Mouse (Mus musculus) R1 (cell line): ENCODE data around the gene Lyrm7.

ENCODE experiments used
- DNase-seq: peaks from one replicate; pipeline ENCODE4 v3.0.0-alpha.2; 2018; ENCODE audit warnings: low read depth, low spot score

The Lyrm7 gene

GRCm38 (mm10) chr11:54801791-54802558 lies 58.7 kb downstream of the Lyrm7 start:
- DNase-seq = no peak

DNA sequence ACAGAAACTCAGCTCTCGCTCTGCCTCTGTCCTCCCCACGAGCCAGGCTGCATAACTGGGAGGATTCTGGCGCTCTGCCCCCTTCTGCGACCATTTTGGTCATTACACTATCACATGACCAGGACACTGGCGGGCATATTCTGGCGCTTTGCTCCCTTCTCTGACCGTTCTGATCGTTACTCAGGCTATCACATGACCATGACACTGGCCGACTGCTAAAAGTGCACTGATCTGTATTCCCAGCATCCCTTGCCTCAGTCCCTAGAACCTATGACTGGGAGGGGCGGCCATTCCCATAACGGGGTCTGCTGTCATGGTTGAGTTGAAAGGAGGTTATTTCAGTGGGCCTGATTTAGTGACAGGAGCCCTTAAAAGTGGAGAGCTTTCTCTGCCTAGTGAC lies 64.2 kb downstream of the Lyrm7 start:
- DNase-seq = peak; percentile 53

GRCm38 (mm10) chr11:54794678-54795077 lies 66.0 kb downstream of the Lyrm7 start:
- no peak for DNase-seq

GRCm38 (mm10) chr11:54793173-54793572 lies 67.5 kb downstream of the Lyrm7 start:
- no peak for DNase-seq

DNA sequence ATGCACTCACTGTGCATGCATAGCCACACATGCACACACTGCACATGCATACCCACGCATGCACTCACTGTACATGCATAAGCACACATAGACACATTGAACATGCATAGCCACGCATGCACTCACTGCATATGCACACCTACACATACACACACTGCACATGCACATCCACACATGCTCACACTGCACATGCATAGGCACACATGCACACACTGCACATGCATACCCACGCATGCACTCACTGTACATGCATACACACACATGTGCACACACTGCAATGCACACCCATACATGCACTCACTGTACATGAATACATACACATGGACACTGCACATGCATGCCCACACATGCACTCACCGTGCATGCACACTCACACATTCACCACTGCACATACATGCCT lies 69.3 kb downstream of the Lyrm7 start:
- no peak for DNase-seq

- DNase-seq = peak; percentile 94
Observed at GRCm38 (mm10) chr11:54787488-54788474, 72.9 kb downstream of the Lyrm7 start, which contains the start of gene Cdc42se2. Gene Cdc42se2, minus strand, starts transcription at chr11:54787675.

DNA sequence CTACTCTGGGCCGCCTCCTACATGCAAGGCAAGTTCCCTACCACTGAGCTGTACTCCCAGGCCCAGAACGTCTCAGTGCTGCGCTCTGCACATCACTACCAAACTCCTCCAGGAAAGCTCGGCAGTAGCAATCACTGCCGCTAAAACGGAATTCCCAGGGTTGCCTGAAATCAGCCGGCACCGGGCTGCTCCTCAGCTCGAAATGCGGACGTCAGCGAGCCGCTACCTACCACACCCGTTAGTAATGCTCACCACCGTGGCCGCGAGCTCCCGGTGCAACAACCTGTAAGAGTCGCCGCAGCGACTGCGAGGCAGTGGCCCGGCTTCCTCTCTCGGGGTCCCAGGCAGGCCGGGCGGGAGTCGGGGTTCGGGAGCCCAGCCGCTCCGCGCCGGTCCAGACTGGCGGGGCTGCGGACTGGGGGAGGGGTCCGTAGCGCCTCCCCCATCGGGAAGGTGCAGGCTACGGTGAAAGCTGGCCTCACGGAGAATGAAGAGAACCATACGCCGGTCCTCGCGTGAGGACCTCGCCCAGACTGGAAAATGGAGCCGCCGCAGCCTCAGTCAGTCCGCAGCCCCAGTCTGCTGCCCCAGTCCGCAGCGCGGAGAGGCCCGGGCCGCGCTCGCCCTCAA lies 73.7 kb downstream of the Lyrm7 start:
- peak; percentile 77 for DNase-seq

DNA sequence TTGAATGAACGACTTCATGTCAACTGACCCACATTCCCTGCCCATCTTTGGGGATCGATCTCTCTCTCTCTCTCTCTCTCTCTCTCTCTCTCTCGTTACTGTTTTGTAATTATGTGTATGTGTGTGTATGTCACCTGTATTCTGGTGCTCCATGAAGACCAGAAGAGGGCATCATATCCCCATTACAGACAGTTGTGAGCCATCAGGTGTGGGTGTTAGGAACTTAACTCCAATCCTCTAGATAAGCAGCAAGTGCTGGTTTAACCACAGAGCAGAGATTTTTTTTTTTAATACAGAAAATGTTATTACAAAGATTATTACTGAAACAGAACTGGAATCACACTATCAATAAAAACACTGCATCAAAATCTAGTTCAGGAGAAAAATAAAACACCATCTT lies 75.2 kb downstream of the Lyrm7 start:
- DNase-seq = no peak

- DNase-seq = no peak
Observed at GRCm38 (mm10) chr11:54784436-54784835, 76.3 kb downstream of the Lyrm7 start.

- no peak for DNase-seq
Observed at GRCm38 (mm10) chr11:54782253-54782652, 78.5 kb downstream of the Lyrm7 start.

GRCm38 (mm10) chr11:54779946-54780345 lies 80.8 kb downstream of the Lyrm7 start:
- no peak for DNase-seq

- no peak for DNase-seq
Observed at GRCm38 (mm10) chr11:54778131-54778844, 82.4 kb downstream of the Lyrm7 start.

- DNase-seq = peak; percentile 35
Observed at GRCm38 (mm10) chr11:54777387-54778130, 83.2 kb downstream of the Lyrm7 start.
